Mouse (Mus musculus) central nervous system, embryonic 18 days (tissue): ENCODE data around the gene Tmsb15b2. TPM values are rescaled to one million over a fixed set of nuclear protein-coding genes. Genes with fewer than 3 reads are reported as not detected.

Source experiments
- polyA plus RNA-seq: library from polyadenylated mRNA; depleted of rRNA; stranded (reverse); fragments of >200 nt; gene quantifications from 2 replicates; pipeline ENCODE4 v1.2.3, GENCODE M21; 2012; rRNA removed

Gene Tmsb15b2
- polyA plus RNA-seq: 58.1 and 64.6 TPM in 2 replicates

DNA sequence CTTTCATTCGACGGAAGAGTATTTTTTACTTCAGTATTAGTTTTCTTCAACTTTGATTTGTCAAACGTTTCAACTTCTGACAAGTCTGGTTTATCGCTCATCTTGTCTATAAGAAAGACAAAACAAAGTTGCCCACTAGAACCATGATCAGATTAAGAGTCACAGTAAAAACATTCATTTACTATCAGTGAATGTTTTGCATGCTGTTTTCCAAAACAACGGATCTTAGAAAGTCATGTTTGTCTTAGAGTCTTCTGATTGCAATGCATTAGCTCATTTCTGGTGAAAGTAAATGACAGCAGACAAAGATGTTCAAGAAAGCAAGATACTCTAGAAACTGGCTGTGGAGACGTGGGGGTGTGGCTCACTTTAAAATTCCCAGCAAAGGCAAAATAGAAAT is at the start of gene Tmsb15b2:
Tmsb15b2 (minus strand) TSS at position 101 of the 400 bp plus-strand sequence.

DNA sequence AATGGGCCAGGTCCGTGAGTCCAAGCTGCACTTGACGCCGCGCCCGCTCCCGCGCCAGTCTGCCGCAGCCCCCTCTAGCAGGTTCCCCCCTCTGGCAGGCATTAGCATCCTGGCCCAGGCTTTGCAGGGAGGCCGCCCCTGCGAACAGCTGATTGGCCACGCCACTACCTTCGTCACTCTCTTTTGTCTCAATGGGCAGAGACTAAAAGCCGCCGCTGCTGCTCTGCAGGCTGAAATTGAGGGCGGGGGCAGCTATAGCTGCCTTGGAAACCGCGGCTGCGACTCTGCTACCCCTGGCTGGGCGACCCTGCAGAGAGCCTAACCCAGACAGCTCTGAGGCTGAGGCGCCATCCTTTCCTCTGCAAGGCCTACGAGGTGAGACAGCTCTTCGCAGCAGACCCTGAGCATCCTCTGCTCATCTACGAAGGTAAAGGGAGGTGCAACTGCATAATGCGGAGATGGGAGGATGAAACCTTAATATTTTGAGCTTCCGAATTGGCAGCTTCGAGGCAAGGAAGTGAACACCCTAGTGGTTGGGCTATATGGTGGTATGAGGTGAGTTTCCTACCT is 17.8 kb upstream of the Tmsb15b2 start, which contains the start of gene Zcchc18:
Zcchc18 (plus strand) TSS at position 178 of the 570 bp plus-strand sequence.

DNA sequence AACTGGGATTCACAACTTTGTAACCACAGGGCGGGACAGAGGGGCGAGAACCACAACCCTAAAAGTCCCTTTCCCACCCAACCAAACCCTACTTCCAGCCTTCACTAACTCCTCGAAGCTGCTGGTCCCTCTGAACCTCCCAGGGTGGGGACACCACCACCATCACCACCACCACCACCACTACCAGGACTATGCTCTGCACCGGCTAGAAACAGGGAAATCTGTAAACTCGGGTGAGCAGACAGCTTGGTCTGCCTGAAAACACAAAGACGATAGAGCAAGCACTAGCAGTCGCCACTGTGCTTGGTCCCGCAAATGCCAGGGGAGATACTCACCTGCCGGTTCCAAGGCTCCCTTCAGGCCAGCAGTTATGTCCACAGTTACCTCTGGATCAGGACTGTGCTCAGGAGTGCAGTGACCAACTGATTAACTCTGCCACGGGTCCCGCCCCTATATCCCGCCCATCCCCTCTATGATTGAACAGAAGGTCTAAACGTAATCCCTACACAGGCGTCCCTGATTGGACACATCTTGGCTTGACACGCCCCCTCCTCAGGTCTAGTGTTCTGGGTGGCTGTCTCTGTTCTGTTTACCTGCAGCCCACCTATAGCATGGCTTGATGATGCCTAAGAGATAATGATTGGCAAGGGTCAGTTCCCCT is 1.3 kb upstream of the Tmsb15b2 start, which contains the start of the genes Tmsb15l and Tmsb15b1:
Tmsb15l (minus strand) TSS at position 446 of the 661 bp plus-strand sequence.
Tmsb15b1 (minus strand) TSS at position 451 of the 661 bp plus-strand sequence.

DNA sequence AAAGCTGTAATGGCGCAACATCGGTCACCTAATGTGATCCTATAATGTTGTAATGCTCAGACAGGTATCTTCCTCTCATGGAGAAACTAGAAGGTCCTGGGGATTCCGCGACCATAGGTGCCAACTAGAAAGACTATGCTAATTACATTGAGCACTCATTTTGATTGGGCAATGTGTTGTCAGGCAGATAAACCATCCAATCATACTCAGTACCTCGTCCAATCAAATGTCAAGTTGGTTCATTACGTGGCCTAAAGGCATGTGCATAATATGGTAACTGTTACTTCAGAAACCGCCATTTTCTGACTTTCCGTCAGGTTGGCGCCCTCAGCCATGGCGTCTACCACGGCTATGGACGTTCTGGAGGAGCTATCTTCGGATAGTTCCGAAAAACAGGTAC is 48.3 kb downstream of the Tmsb15b2 start, which contains the start of gene H2bfm:
H2bfm (plus strand) TSS at position 295 of the 400 bp plus-strand sequence.

Other genes starting within 250 kb of the Tmsb15b2 start
- 467 and 514 TPM in 2 replicates for gene Morf4l2, start 231.8 kb downstream of the Tmsb15b2 start, polyA plus RNA-seq
- gene Glra4, start 195.4 kb downstream of the Tmsb15b2 start, polyA plus RNA-seq: 0.04 TPM in 1 of 2 replicates, not detected in the other
- gene Plp1, start 152.8 kb downstream of the Tmsb15b2 start, polyA plus RNA-seq: 25.5 and 26.3 TPM in 2 replicates
- 13.5 and 14.5 TPM in 2 replicates for gene Rab9b, start 106.7 kb downstream of the Tmsb15b2 start, polyA plus RNA-seq
- gene H2bfm, start 48.2 kb downstream of the Tmsb15b2 start, polyA plus RNA-seq: not detected in 2 replicates
- 14.7 and 16.4 TPM in 2 replicates for gene Tmsb15l, start 1.4 kb upstream of the Tmsb15b2 start, polyA plus RNA-seq
- 27.6 and 30.1 TPM in 2 replicates for gene Tmsb15b1, start 1.4 kb upstream of the Tmsb15b2 start, polyA plus RNA-seq
- gene Zcchc18, start 17.7 kb upstream of the Tmsb15b2 start, polyA plus RNA-seq: 298 and 323 TPM in 2 replicates
- gene Slc25a53, start 62.8 kb upstream of the Tmsb15b2 start, polyA plus RNA-seq: 18.0 and 18.6 TPM in 2 replicates
- 3.3 and 3.5 TPM in 2 replicates for gene Fam199x, start 74.1 kb upstream of the Tmsb15b2 start, polyA plus RNA-seq
- not detected in 2 replicates for gene Esx1, start 146.6 kb upstream of the Tmsb15b2 start, polyA plus RNA-seq